Mouse (Mus musculus): ENCODE data around the gene Eif2b3.
A peak's percentile ranks its signal among the peaks of the same experiment; 100 is the strongest.

Eif2b3 gene

GRCm38 (mm10) chr4:117095551-117096452 is 76.6 kb downstream of the Eif2b3 start, which contains the start of gene Ptch2:
Gene Ptch2, plus strand, starts transcription at chr4:117096075.
- no peak for DNase-seq (ENCODE audit: low read depth)

GRCm38 (mm10) chr4:117096666-117097065 is 77.5 kb downstream of the Eif2b3 start:
- no peak for DNase-seq (ENCODE audit: low read depth)

GRCm38 (mm10) chr4:117097969-117098763 is 79.0 kb downstream of the Eif2b3 start:
- no peak for DNase-seq (ENCODE audit: low read depth)

DNA sequence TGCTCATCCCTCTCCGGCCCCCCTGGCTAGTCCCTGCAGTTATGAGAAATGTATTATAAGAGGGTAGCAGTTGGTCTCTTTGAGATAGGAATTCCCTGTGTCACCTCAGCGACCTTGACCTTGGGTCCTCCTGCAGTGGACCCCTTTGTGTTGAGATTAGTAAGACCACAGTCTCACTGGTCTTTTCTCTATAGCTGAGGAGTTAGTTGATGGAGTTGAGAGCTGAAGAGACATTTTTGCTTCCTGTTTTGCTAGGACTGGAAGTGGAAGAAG is 79.5 kb downstream of the Eif2b3 start:
- DNase-seq (ENCODE audit: low read depth), result no peak

- DNase-seq (ENCODE audit: low read depth), result no peak
Measured at GRCm38 (mm10) chr4:117100036-117100435, 80.8 kb downstream of the Eif2b3 start.

GRCm38 (mm10) chr4:117101218-117101617 is 82.0 kb downstream of the Eif2b3 start:
- no peak for DNase-seq (ENCODE audit: low read depth)

DNA sequence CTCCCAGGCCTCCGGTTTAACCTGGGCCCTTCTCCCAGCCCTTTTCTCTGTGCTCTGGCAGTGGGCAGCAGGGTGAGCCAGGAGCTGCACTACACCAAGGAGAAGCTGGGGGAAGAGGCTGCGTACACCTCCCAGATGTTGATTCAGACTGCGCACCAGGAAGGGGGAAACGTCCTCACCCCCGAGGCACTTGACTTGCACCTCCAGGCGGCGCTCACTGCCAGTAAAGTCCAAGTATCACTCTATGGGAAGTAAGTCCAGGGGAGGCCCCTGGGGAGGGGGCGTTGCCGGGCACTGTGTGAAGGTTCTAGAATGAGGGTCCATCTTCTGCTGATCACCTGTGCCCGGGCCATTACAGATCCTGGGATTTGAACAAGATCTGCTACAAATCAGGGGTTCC is 85.5 kb downstream of the Eif2b3 start:
- no peak for DNase-seq (ENCODE audit: low read depth)

- no peak for DNase-seq (ENCODE audit: low read depth)
Measured at GRCm38 (mm10) chr4:117105127-117105526, 85.9 kb downstream of the Eif2b3 start.

GRCm38 (mm10) chr4:117107813-117108523 is 88.8 kb downstream of the Eif2b3 start:
- no peak for DNase-seq (ENCODE audit: low read depth)

DNA sequence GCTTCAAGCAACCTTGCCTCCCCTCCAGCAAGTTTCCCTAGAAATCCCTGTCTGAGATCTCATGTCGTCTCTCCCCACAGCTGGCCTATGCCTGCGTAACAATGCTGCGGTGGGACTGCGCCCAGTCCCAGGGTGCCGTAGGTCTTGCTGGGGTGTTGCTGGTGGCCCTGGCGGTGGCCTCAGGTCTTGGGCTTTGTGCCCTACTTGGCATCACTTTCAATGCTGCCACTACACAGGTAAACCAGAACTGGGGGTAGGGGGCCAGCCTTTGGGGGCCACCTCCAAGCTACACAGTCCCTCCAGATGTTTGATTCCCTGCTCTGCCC is 89.3 kb downstream of the Eif2b3 start:
- DNase-seq (ENCODE audit: low read depth), result no peak

GRCm38 (mm10) chr4:117109330-117109729 is 90.1 kb downstream of the Eif2b3 start:
- no peak for DNase-seq (ENCODE audit: low read depth)

DNA sequence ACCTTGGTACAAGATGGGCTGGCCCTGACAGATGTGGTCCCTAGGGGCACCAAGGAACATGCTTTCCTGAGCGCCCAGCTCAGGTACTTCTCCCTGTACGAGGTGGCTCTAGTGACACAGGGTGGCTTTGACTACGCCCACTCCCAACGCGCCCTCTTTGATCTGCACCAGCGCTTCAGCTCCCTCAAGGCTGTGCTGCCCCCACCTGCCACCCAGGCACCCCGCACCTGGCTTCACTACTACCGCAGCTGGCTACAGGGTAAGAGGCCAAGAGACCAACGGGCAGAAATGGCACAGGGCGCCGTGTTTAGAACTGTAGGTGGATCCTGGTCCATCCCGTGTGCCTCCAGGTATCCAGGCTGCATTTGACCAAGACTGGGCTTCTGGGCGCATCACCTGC is 91.0 kb downstream of the Eif2b3 start:
- no peak for DNase-seq (ENCODE audit: low read depth)

DNA sequence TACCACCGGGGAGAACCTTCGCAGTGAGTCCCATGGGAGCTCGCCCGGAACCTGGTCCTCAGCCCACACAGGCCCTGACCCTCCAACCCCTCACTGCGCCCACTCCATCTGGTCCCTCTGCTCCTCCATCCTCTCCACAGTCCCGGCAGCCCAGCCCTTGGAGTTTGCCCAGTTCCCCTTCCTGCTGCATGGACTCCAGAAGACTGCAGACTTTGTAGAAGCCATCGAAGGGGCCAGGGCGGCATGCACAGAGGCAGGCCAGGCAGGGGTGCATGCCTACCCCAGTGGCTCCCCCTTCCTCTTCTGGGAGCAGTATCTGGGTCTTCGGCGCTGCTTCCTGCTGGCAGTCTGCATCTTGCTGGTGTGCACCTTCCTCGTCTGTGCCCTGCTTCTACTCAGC is 91.8 kb downstream of the Eif2b3 start:
- DNase-seq (ENCODE audit: low read depth), result no peak

- DNase-seq (ENCODE audit: low read depth), result no peak
Measured at GRCm38 (mm10) chr4:117113237-117113636, 94.0 kb downstream of the Eif2b3 start.

- DNase-seq (ENCODE audit: low read depth), result no peak
Measured at GRCm38 (mm10) chr4:117115592-117115991, 96.4 kb downstream of the Eif2b3 start.

GRCm38 (mm10) chr4:117117931-117118330 is 98.7 kb downstream of the Eif2b3 start:
- no peak for DNase-seq (ENCODE audit: low read depth)

DNA sequence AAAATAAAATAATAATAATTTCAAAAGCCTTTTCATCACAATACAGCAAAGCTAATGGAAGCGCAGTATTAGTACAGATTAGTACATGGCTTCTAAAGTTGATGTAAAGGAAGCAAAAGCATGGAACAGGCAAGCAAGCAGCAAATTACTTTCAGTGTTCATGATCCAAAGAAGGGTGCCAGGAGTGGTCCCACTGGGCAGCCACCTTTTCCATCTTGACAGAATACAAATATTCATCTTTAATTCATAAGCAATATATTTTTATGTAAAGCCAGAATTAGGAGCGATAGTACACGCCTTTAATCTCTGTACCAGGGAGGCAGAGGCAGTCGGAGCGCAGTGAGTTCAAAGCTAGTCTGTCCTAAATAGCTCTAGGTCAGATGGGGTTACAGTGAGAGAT is 100.4 kb downstream of the Eif2b3 start:
- no peak for DNase-seq (ENCODE audit: low read depth)

- DNase-seq (ENCODE audit: low read depth), result no peak
Measured at GRCm38 (mm10) chr4:117120052-117120444, 100.8 kb downstream of the Eif2b3 start.

DNA sequence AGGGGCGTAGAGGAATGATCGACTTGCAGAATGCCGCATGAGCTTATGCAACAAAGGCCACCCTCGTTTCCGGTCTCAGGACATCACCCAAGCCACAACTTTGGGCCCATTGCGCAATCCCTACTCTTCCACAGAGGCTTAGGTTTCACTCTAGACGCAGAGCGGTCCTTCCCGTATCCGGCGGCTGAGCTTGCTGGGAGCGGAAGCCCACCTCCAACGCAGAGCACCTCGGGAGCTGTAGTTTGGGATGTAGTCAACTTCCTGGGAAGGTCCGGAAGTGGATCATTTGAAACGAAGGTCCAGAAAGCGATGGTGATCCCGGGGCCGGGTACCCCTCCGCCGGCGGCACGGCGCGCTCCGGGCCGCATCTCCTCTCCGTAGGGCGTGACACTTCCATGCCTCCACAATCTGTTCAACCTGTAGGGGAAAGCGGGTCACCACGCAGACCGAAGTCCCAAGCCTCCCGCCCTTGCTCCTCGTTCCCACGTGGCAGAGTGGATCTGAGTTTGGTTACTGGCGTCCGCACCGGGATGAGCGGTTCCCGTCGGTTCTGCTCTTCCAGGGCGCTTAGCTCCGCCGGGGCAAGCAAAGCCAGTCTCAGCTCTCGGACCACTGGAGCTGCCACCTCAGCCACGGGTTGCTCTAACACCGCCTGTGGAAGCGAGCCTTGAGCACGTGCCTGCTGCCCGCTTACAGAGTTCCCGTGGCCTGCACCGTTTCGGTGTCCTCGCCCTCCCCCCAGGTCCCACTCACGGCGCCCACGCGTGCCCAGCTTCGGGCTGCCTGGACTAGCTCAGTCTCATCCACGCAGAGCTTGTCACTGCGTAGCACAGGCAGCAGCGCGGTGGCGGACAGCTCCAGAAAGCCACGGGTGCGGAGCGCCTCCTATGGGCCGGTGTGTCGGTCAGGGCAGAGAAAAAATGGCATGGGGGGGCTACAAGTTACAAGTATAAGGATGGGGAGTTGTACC is 101.5 kb downstream of the Eif2b3 start:
- peak; percentile 91 for DNase-seq (ENCODE audit: low read depth)

GRCm38 (mm10) chr4:117122209-117122608 is 103.0 kb downstream of the Eif2b3 start:
- no peak for DNase-seq (ENCODE audit: low read depth)

DNA sequence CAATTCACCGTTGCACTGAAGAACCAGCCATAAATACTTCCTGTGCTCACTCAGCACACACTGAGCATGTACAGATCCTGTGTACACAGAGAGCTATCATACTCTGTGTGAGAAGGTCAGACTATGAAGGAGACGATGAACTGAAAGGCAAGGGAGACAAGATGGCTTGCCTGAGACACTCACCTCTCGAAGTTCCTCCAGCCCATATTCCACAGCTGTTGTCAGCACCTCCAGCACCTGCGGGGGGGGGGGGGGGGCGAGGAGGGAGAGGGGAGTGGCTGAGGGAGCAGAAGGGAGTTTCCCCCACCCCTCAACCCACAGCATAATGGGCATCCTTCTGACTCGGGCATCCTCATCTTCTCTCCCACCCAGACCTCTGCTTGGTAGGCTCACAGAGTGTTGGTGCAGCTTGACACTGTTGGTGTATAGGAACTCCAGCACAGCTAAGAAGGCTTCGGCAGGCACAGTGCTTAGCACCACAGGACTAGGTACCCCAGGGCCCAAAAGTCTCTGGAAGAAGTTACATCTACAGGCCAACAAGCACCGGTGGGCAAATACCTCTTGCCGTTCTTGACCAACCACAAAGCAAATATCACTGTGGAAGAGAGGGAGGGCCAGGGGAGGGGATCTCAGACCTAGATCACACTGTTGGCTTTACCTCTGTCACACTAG is 104.5 kb downstream of the Eif2b3 start:
- DNase-seq (ENCODE audit: low read depth), result no peak
